Mouse (Mus musculus) bone marrow, adult 2 months (tissue): Measurements from ENCODE around the gene Ogg1.

ENCODE experiments used
- CTCF ChIP-seq: fragments of 200-500 bp; IDR thresholded peaks from 2 replicates; pipeline ENCODE4 v1.5.1; 2011; ENCODE audit warnings: low read length, control low read depth; ENCODE audit not compliant: control insufficient read depth, insufficient read depth
- POLR2A ChIP-seq: fragments of 200-500 bp; IDR thresholded peaks from 2 replicates; pipeline ENCODE4 v1.6.1; 2011; ENCODE audit warnings: low read depth, mild to moderate bottlenecking, control low read depth, low read length, borderline replicate concordance; ENCODE audit not compliant: control insufficient read depth

DNA sequence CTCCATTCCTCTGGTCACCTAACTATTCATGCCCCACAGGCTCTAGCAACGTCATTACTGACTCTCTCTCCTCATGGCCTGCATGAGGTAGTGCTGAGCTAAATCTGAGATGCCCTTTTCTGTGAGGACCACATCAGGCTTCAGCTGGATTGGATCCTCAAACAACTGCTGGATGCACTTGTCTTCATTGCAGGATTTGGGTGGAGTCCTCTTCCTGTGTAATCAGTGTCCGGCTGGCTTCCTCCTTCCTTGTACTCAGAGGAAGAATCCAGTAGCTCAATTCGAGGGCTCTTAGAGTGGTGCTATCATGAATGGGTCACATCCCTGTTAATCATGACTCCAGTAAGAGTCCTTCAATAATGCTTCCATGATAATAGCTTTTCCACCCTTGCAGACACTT, 26.9 kb downstream of the Ogg1 start:
- no peak for TF ChIP-seq CTCF
- no peak for TF ChIP-seq POLR2A
